Mouse (Mus musculus) E14TG2a.4 (cell line): ENCODE results near the gene Nle1.
A peak's percentile ranks its signal among the peaks of the same experiment; 100 is the strongest.

Source experiments
- H3K27me3 ChIP-seq: 2 replicates; pipeline ENCODE4 v1.6.1; 2014; ENCODE audit warnings: low read length, control low read depth; ENCODE audit not compliant: insufficient read depth
- H3K36me3 ChIP-seq: 2 replicates; pipeline ENCODE4 v1.6.1; 2014; ENCODE audit warnings: low read length, control low read depth; ENCODE audit not compliant: insufficient read depth
- H3K4me1 ChIP-seq: replicated peaks from 2 replicates; pipeline ENCODE4 v1.6.1; 2014; ENCODE audit warnings: low read depth, low read length, control low read depth
- H3K4me3 ChIP-seq: replicated peaks from 2 replicates; pipeline ENCODE4 v1.5.1; 2014; ENCODE audit warnings: mild to moderate bottlenecking, low read length
- H3K9me3 ChIP-seq: 2 replicates; pipeline ENCODE4 v1.6.1; 2014; ENCODE audit warnings: low read length, control low read depth
- CTCF ChIP-seq: conservative IDR thresholded peaks from 2 replicates; pipeline ENCODE4 v1.5.1; 2014; ENCODE audit warnings: low read length
- NANOG ChIP-seq: IDR thresholded peaks from 2 replicates; pipeline ENCODE4 v1.6.1; 2014; ENCODE audit warnings: borderline replicate concordance, low read length, mixed read lengths
- POU5F1 ChIP-seq: IDR thresholded peaks from 2 replicates; pipeline ENCODE4 v1.6.1; 2014; ENCODE audit warnings: low read length, borderline replicate concordance

The Nle1 gene

DNA sequence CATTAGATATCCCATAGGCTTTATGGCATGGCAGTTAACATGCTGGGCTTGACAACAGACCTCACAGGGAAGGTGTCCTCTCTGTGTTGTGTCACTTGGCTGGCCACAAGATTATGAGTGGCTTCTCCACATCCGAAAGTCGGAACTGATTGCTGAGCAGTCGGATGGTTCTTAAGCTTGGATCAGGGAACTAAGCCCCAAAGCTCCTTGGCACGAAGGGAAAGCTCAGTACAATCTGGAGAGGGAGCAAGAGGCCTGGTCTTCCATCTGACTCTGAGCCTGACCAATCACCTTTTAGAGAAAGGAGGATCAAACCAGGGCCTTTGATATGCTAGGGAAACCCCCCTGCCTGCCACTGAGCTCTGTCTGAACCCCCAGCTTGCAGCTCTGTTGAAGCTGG lies 13.5 kb upstream of the Nle1 start:
- H3K27me3 ChIP-seq: peaks cover 31% of the 10 kb centered on the region
- TF ChIP-seq POU5F1 (no peak), CTCF (no peak), NANOG (no peak)
- no peaks in the 10 kb centered on the region for H3K36me3 ChIP-seq
- peaks cover 6% of the 10 kb centered on the region; the same call in 1 of the 2 replicates for H3K4me1 ChIP-seq
- no peak overlapping the region for H3K4me3 ChIP-seq
- H3K9me3 ChIP-seq: no peaks in the 10 kb centered on the region

DNA sequence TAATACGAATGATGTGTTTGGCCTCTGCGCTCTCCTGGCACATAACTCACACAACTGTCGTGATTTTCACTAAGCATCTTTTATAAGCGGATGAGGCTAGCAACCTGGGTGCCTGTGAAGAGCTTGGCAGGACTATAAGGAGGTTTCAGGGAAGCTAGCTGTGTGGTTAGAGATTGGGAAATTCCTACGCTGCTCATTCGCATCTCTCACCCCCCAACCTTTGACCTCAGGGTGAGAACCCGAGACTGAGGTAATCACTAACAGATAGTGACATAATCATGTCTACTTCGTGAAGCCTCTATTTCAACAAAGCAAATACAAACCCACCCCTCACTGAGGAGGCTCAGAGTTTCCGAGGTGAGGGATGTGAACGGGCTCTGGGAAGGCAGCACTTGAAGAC lies 12.6 kb upstream of the Nle1 start:
- Histone ChIP-seq H3K36me3 (no peaks in the 10 kb centered on the region), H3K27me3 (peaks cover 31% of the 10 kb centered on the region), H3K9me3 (no peaks in the 10 kb centered on the region), H3K4me1 (peaks cover 3% of the 10 kb centered on the region; the same call in 1 of the 2 replicates), H3K4me3 (no peak overlapping the region)
- no peak for TF ChIP-seq CTCF
- TF ChIP-seq NANOG: no peak
- TF ChIP-seq POU5F1: no peak

DNA sequence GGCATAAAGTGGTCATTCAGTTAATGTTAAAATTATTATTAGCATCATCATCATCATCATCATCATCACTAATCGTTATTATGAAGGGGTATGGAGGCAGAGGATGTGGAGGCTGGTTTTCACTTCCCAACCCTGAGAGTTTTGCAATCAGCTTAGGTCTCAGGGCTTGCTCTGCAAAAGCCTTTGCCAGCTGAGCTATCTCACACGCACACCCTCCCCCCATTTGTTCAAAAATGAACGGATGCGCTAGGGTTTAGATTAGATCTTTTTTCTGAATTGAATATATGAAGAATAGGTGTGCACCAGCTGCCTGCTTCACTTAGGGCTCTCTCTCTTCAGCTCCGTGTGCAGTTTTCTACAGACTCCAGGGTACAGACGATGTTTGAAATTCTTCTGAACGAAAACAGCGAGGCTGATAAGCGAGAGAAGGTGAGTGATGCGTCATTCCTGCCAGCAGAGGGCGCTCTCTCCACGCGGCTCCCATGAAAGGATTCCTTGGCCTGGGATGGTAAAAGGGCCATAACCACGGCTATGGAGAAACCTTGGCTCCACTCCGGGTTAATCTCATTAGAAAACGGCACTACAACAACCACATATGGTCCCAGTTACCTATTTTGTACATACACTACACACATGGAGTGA lies 6.6 kb upstream of the Nle1 start:
- Histone ChIP-seq H3K4me1 (peaks cover 29% of the 10 kb centered on the region), H3K36me3 (no peaks in the 10 kb centered on the region), H3K9me3 (no peaks in the 10 kb centered on the region), H3K4me3 (no peak overlapping the region), H3K27me3 (peaks cover 53% of the 10 kb centered on the region)
- TF ChIP-seq POU5F1 (no peak), NANOG (no peak), CTCF (peak; percentile 88)

DNA sequence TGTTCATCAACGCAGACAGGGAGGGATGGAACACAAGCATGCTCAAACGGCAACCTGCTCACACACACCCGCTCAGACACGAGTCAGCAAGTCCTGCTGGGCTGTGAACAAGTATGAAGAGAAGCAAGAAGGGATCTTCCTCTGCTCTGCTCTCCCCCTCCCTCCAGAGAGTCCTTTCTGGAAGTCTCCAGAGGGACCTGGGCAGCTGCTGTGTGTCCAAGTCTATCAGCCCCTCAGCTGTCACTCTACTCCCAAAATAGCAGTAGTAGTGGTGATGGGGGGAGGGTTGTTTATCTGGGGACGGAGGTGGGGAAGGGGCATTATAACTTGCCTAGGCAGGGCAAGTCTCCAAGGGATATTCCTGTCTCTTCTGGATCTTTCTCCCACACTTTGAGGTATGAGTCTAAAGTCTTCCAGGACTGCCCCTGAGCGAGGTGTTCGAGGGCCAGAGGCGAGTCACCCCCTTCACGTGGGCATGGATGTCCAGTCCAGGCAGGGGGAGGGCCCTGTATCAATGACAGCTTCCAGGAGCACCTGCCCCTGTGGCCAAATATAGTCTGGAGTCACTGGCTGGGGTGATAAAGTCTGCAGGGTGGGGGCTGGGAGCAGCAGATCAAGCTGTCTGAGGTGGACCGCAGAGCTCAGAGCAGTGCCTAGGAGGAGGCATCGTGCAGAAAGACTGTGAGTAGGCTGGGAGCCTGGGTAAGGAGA lies 2.6 kb upstream of the Nle1 start:
- H3K9me3 ChIP-seq: no peaks in the 10 kb centered on the region
- H3K36me3 ChIP-seq: peaks cover 17% of the 10 kb centered on the region
- H3K4me3 ChIP-seq: no peak overlapping the region
- peaks cover 40% of the 10 kb centered on the region for H3K27me3 ChIP-seq
- H3K4me1 ChIP-seq: peaks cover 50% of the 10 kb centered on the region
- TF ChIP-seq NANOG (no peak), POU5F1 (no peak)

DNA sequence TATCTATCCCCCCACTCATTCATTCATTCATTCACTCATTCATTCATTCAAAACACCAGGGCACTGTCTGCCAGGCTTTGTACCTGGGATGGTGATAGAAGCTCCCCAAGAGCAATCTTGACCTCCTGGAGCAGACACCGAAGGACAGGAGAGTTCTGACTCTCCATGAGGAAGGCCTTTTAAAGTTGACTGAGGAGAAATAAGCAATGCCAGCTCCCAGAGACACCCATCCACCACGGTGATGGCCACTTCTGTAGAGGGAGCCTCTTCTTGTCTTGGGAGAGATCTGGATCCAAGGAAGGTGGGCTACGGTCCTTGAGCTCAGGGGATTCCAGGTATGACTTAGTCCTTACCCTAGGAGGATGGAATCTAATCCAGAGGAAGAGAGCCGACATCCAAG lies 2.0 kb upstream of the Nle1 start, which contains the start of gene Unc45b:
Gene Unc45b (plus strand): TSS at position 301 of the 400 bp plus-strand sequence.
- H3K4me3 ChIP-seq: no peak within 1 kb of the TSS
- peaks cover 23% of the 10 kb centered on the region for H3K36me3 ChIP-seq
- TF ChIP-seq NANOG (no peak), CTCF (no peak), POU5F1 (no peak)
- H3K4me1 ChIP-seq: peaks cover 56% of the 10 kb centered on the region
- H3K9me3 ChIP-seq: no peaks in the 10 kb centered on the region
- peaks cover 40% of the 10 kb centered on the region for H3K27me3 ChIP-seq

DNA sequence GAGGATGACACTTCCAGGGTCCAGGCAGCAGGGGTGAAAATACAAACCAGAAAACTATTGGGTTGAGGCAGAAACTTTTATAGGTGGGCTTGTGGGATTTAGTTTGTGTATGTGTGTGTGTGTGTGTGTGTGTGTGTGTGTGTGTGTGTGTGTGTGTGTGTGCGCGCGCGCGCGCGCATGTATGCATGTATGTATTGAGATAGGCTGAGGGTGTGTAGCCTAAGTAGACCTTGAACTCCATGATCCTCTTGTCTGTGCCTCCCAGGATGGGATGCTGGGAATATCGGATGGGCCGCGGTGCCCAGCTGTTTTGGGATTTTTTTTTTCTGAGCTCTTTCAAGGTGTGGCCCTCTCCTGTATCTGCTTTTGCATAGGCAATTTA lies 388 bp upstream of the Nle1 start:
- H3K9me3 ChIP-seq: no peaks in the 10 kb centered on the region
- TF ChIP-seq CTCF (no peak), POU5F1 (no peak)
- H3K4me3 ChIP-seq: peak overlapping the region; percentile 95
- peaks cover 31% of the 10 kb centered on the region for H3K27me3 ChIP-seq
- H3K36me3 ChIP-seq: peaks cover 40% of the 10 kb centered on the region
- peaks cover 60% of the 10 kb centered on the region for H3K4me1 ChIP-seq

DNA sequence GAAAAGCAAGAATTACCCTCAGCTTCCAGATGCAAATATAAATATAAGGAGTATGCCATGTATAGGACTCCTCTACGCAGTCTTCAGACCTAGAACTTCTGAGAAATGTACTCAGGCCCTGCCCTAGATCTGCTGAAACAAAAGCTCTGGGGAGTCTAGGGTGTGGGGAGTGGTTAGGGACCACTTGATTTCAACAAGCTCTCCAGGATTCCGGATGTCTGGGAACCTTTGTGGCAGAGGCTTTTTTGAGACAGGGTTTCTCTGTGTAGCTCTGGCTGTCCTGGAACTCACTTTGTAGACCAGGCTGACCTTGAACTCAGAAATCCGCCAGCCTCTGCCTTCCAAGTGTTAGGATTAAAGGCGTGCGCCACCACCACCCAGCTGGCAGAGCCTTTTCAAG lies 2.4 kb downstream of the Nle1 start:
- Histone ChIP-seq H3K27me3 (peaks cover 17% of the 10 kb centered on the region), H3K4me3 (peak overlapping the region; percentile 13; the same call in 1 of the 2 replicates), H3K4me1 (peaks cover 49% of the 10 kb centered on the region), H3K9me3 (no peaks in the 10 kb centered on the region), H3K36me3 (peaks cover 66% of the 10 kb centered on the region)
- TF ChIP-seq NANOG: no peak

DNA sequence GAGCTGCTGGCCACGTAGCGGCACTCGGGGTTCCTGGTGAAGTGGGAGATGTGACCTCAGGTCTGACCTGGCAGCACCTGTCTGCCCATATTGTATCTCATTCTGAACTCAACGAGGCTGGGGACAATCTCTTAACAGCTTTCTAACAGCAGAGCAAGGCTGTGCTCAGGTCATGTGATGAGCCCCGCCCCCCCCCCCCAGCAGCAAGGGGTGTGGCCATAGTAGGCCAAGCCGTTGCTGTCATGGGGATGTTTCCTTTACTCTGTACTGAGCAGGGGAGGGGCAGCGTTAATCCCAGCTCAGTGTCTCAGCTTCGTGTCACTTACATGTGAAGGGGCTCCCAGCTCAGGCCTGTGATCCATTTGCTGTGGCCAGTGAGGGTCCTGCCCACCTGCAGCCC lies 3.3 kb downstream of the Nle1 start:
- H3K36me3 ChIP-seq: peaks cover 75% of the 10 kb centered on the region
- H3K27me3 ChIP-seq: peaks cover 8% of the 10 kb centered on the region
- no peak for TF ChIP-seq POU5F1
- no peak for TF ChIP-seq CTCF
- TF ChIP-seq NANOG: no peak
- no peaks in the 10 kb centered on the region for H3K9me3 ChIP-seq
- peaks cover 46% of the 10 kb centered on the region for H3K4me1 ChIP-seq
- H3K4me3 ChIP-seq: peak overlapping the region; percentile 43; the same call in 1 of the 2 replicates

DNA sequence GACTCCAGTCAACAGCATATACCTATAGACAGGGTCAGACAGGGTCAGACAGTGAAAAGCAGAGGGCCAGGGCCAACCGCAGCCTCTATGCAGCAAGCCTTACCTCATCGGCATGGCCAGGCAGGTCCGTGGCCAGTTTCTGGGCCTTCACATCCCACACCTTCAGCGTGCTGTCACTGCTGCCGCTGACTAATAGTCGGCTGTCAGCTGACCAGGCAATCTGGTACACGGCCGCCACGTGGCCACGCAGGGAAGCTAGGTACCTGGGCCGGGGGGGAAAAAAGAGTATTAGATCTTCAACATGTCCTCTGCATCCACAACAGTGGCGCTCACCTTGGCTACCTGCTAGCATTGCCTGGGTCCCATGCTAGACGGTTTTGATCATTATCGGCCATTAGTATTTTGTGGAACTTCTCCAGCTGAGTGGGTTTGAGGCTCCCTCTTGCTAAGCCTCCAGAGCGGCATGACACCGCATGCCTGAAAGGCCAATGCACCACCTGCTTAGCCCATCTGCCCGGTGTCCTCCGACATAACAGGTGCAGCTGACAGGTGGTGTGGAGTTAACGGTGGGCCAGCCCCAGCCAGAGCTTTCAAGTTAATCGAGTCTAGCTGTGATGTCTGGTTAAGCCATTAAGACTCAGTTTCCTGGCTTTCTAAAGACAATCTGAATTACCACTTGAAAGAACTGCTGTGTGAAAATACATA lies 6.5 kb downstream of the Nle1 start:
- H3K4me1 ChIP-seq: peaks cover 43% of the 10 kb centered on the region
- H3K36me3 ChIP-seq: peaks cover 76% of the 10 kb centered on the region
- no peaks in the 10 kb centered on the region for H3K9me3 ChIP-seq
- H3K27me3 ChIP-seq: no peaks in the 10 kb centered on the region
- TF ChIP-seq CTCF (no peak), NANOG (no peak), POU5F1 (no peak)
- H3K4me3 ChIP-seq: no peak overlapping the region
